Mouse (Mus musculus) kidney, adult 2 months (tissue): ENCODE measurements around the gene Slc24a3. TPM values are rescaled to one million over a fixed set of nuclear protein-coding genes. Genes with fewer than 3 reads are reported as not detected.

Source experiments
- DNase-seq: peaks from one replicate; pipeline ENCODE4 v3.0.0; 2021
- H3K27ac ChIP-seq: fragments of 200-500 bp; 2 replicates; pipeline ENCODE4 v1.5.1; 2012; ENCODE audit warnings: low read depth, low read length, control low read depth, inconsistent platforms; ENCODE audit not compliant: insufficient read depth
- H3K27me3 ChIP-seq: fragments of 200-500 bp; replicated peaks from 2 replicates; pipeline ENCODE4 v1.6.1; 2012; ENCODE audit warnings: mild to moderate bottlenecking, moderate library complexity, low read length, inconsistent platforms; ENCODE audit not compliant: control insufficient read depth, insufficient read depth
- H3K36me3 ChIP-seq: fragments of 200-500 bp; 2 replicates; pipeline ENCODE4 v1.6.1; 2012; ENCODE audit warnings: mild to moderate bottlenecking, moderate library complexity, low read length, inconsistent platforms; ENCODE audit not compliant: control insufficient read depth, insufficient read depth
- H3K4me1 ChIP-seq: fragments of 200-500 bp; 2 replicates; pipeline ENCODE4 v1.6.1; 2011; ENCODE audit warnings: low read length; ENCODE audit not compliant: control insufficient read depth, insufficient read depth
- H3K4me3 ChIP-seq: fragments of 200-500 bp; 2 replicates; pipeline ENCODE4 v1.5.1; 2011; ENCODE audit warnings: mild to moderate bottlenecking, low read depth, low read length, control low read depth; ENCODE audit not compliant: insufficient read depth
- CTCF ChIP-seq: fragments of 200-500 bp; conservative IDR thresholded peaks from 2 replicates; pipeline ENCODE4 v1.5.1; 2011; ENCODE audit warnings: low read depth, mild to moderate bottlenecking, control low read depth, low read length, moderate library complexity, mixed read lengths; ENCODE audit not compliant: insufficient read depth, insufficient read length
- POLR2A ChIP-seq: fragments of 200-500 bp; IDR thresholded peaks from one replicate; pipeline ENCODE4 v1.6.1; 2011; ENCODE audit warnings: low read depth, low read length, control low read depth
- WGBS: fragments of 180-500 bp; shearing (Covaris S2); methylation state at CpG from one replicate; pipeline ENCODE4 v1.1.7; 2018; 5-methylcytosine and 5-hydroxymethylcytosine counted together
- polyA plus RNA-seq: library from polyadenylated mRNA; depleted of rRNA; stranded (reverse); fragments of >200 nt; gene quantifications from 2 replicates; pipeline ENCODE4 v1.2.3, GENCODE M21; 2012

The Slc24a3 gene
- polyA plus RNA-seq, 1 experiment: 3.4 TPM

GRCm38 (mm10) chr2:145676936-145677335 is 509.4 kb downstream of the Slc24a3 start:
- Histone ChIP-seq H3K27ac (peak overlapping the region; percentile 39), H3K4me1 (peaks cover 14% of the 10 kb centered on the region; the same call in 1 of the 2 replicates)
- 65% methylated on average over 2 of the region's 2 CpGs for WGBS

GRCm38 (mm10) chr2:145680141-145680540 is 512.6 kb downstream of the Slc24a3 start:
- 55% methylated on average over 2 of the region's 2 CpGs for WGBS
- DNase-seq: peak; percentile 54
- TF ChIP-seq POLR2A: no peak
- TF ChIP-seq CTCF: no peak
- no peaks in the 10 kb centered on the region for H3K27me3 ChIP-seq
- H3K4me3 ChIP-seq: no peak overlapping the region
- no peaks in the 10 kb centered on the region for H3K36me3 ChIP-seq
- peaks cover 18% of the 10 kb centered on the region for H3K4me1 ChIP-seq
- peak overlapping the region; percentile 41 for H3K27ac ChIP-seq

More at GRCm38 (mm10) chr2:145676936-145677335, 509.4 kb downstream of the Slc24a3 start:
- DNase-seq: no peak
- TF ChIP-seq POLR2A (no peak), CTCF (no peak)
- H3K4me3 ChIP-seq: no peak overlapping the region
- no peaks in the 10 kb centered on the region for H3K36me3 ChIP-seq
- no peaks in the 10 kb centered on the region for H3K27me3 ChIP-seq

- H3K27ac ChIP-seq: peak overlapping the region; percentile 41
- no peak overlapping the region for H3K4me3 ChIP-seq
- DNase-seq: peak; percentile 51
- no peaks in the 10 kb centered on the region for H3K27me3 ChIP-seq
- H3K36me3 ChIP-seq: no peaks in the 10 kb centered on the region
- peaks cover 18% of the 10 kb centered on the region for H3K4me1 ChIP-seq
- 44% methylated on average over 9 of the region's 9 CpGs for WGBS
- TF ChIP-seq CTCF (no peak), POLR2A (no peak)
Observed at GRCm38 (mm10) chr2:145680762-145681161, 513.2 kb downstream of the Slc24a3 start.

GRCm38 (mm10) chr2:145681626-145682025 is 514.1 kb downstream of the Slc24a3 start:
- no peak overlapping the region for H3K27ac ChIP-seq
- TF ChIP-seq CTCF (no peak), POLR2A (no peak)
- no peaks in the 10 kb centered on the region for H3K27me3 ChIP-seq
- no peaks in the 10 kb centered on the region for H3K36me3 ChIP-seq
- DNase-seq: no peak
- H3K4me1 ChIP-seq: peaks cover 18% of the 10 kb centered on the region
- 84% methylated on average over 4 of the region's 4 CpGs for WGBS
- H3K4me3 ChIP-seq: no peak overlapping the region

GRCm38 (mm10) chr2:145682924-145683323 is 515.4 kb downstream of the Slc24a3 start:
- no peaks in the 10 kb centered on the region for H3K36me3 ChIP-seq
- H3K4me1 ChIP-seq: peaks cover 18% of the 10 kb centered on the region
- no peak overlapping the region for H3K4me3 ChIP-seq
- no peaks in the 10 kb centered on the region for H3K27me3 ChIP-seq
- no peak for DNase-seq
- WGBS: 64% methylated on average over 3 of the region's 3 CpGs
- no peak overlapping the region for H3K27ac ChIP-seq
- TF ChIP-seq POLR2A: no peak
- no peak for TF ChIP-seq CTCF

- WGBS: 33% methylated on average over 3 of the region's 3 CpGs
- Histone ChIP-seq H3K27ac (no peak overlapping the region), H3K36me3 (no peaks in the 10 kb centered on the region), H3K27me3 (no peaks in the 10 kb centered on the region), H3K4me3 (no peak overlapping the region), H3K4me1 (peaks cover 17% of the 10 kb centered on the region)
- peak; percentile 91 for DNase-seq
- TF ChIP-seq CTCF: no peak
- TF ChIP-seq POLR2A: no peak
Observed at GRCm38 (mm10) chr2:145683536-145683935, 516.0 kb downstream of the Slc24a3 start.

- no peak overlapping the region for H3K27ac ChIP-seq
- WGBS: 80% methylated on average over 1 of the region's 1 CpGs
- H3K4me1 ChIP-seq: peaks cover 13% of the 10 kb centered on the region
- DNase-seq: no peak
- H3K36me3 ChIP-seq: no peaks in the 10 kb centered on the region
- H3K4me3 ChIP-seq: no peak overlapping the region
- no peak for TF ChIP-seq CTCF
- no peak for TF ChIP-seq POLR2A
- H3K27me3 ChIP-seq: no peaks in the 10 kb centered on the region
Observed at GRCm38 (mm10) chr2:145684151-145684550, 516.6 kb downstream of the Slc24a3 start.

GRCm38 (mm10) chr2:145684891-145685290 is 517.3 kb downstream of the Slc24a3 start:
- Histone ChIP-seq H3K4me1 (peaks cover 13% of the 10 kb centered on the region), H3K27me3 (no peaks in the 10 kb centered on the region), H3K36me3 (no peaks in the 10 kb centered on the region), H3K4me3 (no peak overlapping the region), H3K27ac (no peak overlapping the region)
- 68% methylated on average over 8 of the region's 8 CpGs for WGBS
- TF ChIP-seq CTCF (no peak), POLR2A (no peak)
- no peak for DNase-seq
